Mouse (Mus musculus) MEL (cell line): ENCODE data around the gene Zfp865. TPM values are rescaled to one million over a fixed set of nuclear protein-coding genes. Genes with fewer than 3 reads are reported as not detected.

Experiments used
- DNase-seq: peaks from one replicate; pipeline ENCODE4 v3.0.0; 2011; ENCODE audit warnings: low read depth, low spot score
- H3K27ac ChIP-seq: 2 replicates; pipeline ENCODE4 v1.5.1; 2012; ENCODE audit warnings: low read depth, mild to moderate bottlenecking, control low read depth, low read length, moderate library complexity; ENCODE audit not compliant: control insufficient read depth
- H3K27me3 ChIP-seq, 2 experiments: fragments of 150-350 bp in 1 of 2; sonication (generic) in 1 of 2; 2 replicates each; pipeline ENCODE4 v1.6.1; 2012; ENCODE audit warnings: low read length in 2 of 2, mild to moderate bottlenecking in 2 of 2, improper control_type of control experiment in 1 of 2, moderate library complexity in 1 of 2; ENCODE audit not compliant: insufficient read depth in 2 of 2, control insufficient read depth in 1 of 2
- H3K36me3 ChIP-seq, 2 experiments: 2 replicates each; pipeline ENCODE4 v1.6.1; 2012 to 2014; ENCODE audit warnings: low read length in 2 of 2, improper control_type of control experiment in 1 of 2, inconsistent platforms in 1 of 2, mild to moderate bottlenecking in 1 of 2; ENCODE audit not compliant: insufficient read depth in 2 of 2, control insufficient read depth in 1 of 2
- H3K4me1 ChIP-seq, 2 experiments: fragments of 150-350 bp in 1 of 2; sonication (generic) in 1 of 2; 2 replicates each; pipeline ENCODE4 v1.6.1; 2012; ENCODE audit warnings: low read length in 2 of 2, improper control_type of control experiment in 1 of 2, mild to moderate bottlenecking in 1 of 2; ENCODE audit not compliant: insufficient read depth in 2 of 2, control insufficient read depth in 1 of 2
- H3K4me3 ChIP-seq, 2 experiments: fragments of 150-350 bp in 1 of 2; sonication (generic) in 1 of 2; 2 replicates each; pipeline ENCODE4 v1.5.1; 2012; ENCODE audit warnings: low read depth in 2 of 2, low read length in 2 of 2, mild to moderate bottlenecking in 2 of 2, moderate library complexity in 2 of 2, control low read depth in 1 of 2, improper control_type of control experiment in 1 of 2; ENCODE audit not compliant: control insufficient read depth in 1 of 2, insufficient read depth in 1 of 2
- H3K79me2 ChIP-seq: 2 replicates; pipeline ENCODE4 v1.6.1; 2012; ENCODE audit warnings: mild to moderate bottlenecking, low read length, moderate library complexity; ENCODE audit not compliant: control insufficient read depth, poor library complexity, insufficient read depth
- H3K9ac ChIP-seq: 2 replicates; pipeline ENCODE4 v1.6.1; 2012; ENCODE audit warnings: low read depth, mild to moderate bottlenecking, control low read depth, low read length, moderate library complexity; ENCODE audit not compliant: control insufficient read depth, poor library complexity, severe bottlenecking
- H3K9me3 ChIP-seq: fragments of 150-350 bp; sonication (generic); replicated peaks from 2 replicates; pipeline ENCODE4 v1.6.1; 2012; ENCODE audit warnings: mild to moderate bottlenecking, low read length, improper control_type of control experiment, moderate library complexity; ENCODE audit not compliant: insufficient read depth
- CHD2 ChIP-seq: IDR thresholded peaks from 2 replicates; pipeline ENCODE4 v1.6.1; 2011; ENCODE audit warnings: low read length, improper control_type of control experiment
- CTCF ChIP-seq, 3 experiments: IDR thresholded peaks in 2 of 3; conservative IDR thresholded peaks in 1 of 3; 2 replicates each; pipeline ENCODE4 v1.5.1; 2011 to 2012; ENCODE audit warnings: low read length in 3 of 3, low read depth in 2 of 3, mild to moderate bottlenecking in 2 of 3, improper control_type of control experiment in 1 of 3, inconsistent platforms in 1 of 3, mixed read lengths in 1 of 3, moderate library complexity in 1 of 3; ENCODE audit not compliant: control insufficient read depth in 1 of 3, insufficient read depth in 1 of 3, poor library complexity in 1 of 3, severe bottlenecking in 1 of 3
- ETS1 ChIP-seq: IDR thresholded peaks from 2 replicates; pipeline ENCODE4 v1.6.1; 2012; ENCODE audit warnings: low read depth, mild to moderate bottlenecking, inconsistent platforms, low read length, improper control_type of control experiment, moderate library complexity
- KAT2A ChIP-seq: conservative IDR thresholded peaks from 2 replicates; pipeline ENCODE4 v1.6.1; 2012; ENCODE audit warnings: low read depth, low read length, improper control_type of control experiment, inconsistent platforms
- MAFK ChIP-seq: IDR thresholded peaks from 2 replicates; pipeline ENCODE4 v1.6.1; 2011; ENCODE audit warnings: low read depth, mild to moderate bottlenecking, low read length, improper control_type of control experiment, borderline replicate concordance
- MXI1 ChIP-seq: IDR thresholded peaks from 2 replicates; pipeline ENCODE4 v1.6.1; 2011; ENCODE audit warnings: mild to moderate bottlenecking, low read depth, low read length, improper control_type of control experiment
- NELFE ChIP-seq: IDR thresholded peaks from 2 replicates; pipeline ENCODE4 v1.6.1; 2011; ENCODE audit warnings: low read depth, low read length, improper control_type of control experiment
- NRF1 ChIP-seq: IDR thresholded peaks from 2 replicates; pipeline ENCODE4 v1.6.1; 2014; ENCODE audit warnings: low read depth, mild to moderate bottlenecking, inconsistent platforms, low read length, improper control_type of control experiment, moderate library complexity; ENCODE audit not compliant: poor library complexity, insufficient read depth, severe bottlenecking
- RAD21 ChIP-seq: IDR thresholded peaks from 2 replicates; pipeline ENCODE4 v1.6.1; 2011; ENCODE audit warnings: mild to moderate bottlenecking, low read depth, low read length, improper control_type of control experiment
- RCOR1 ChIP-seq: IDR thresholded peaks from 2 replicates; pipeline ENCODE4 v1.6.1; 2012; ENCODE audit warnings: low read depth, mild to moderate bottlenecking, inconsistent platforms, low read length, improper control_type of control experiment
- ZKSCAN1 ChIP-seq: IDR thresholded peaks from 2 replicates; pipeline ENCODE4 v1.6.1; 2012; ENCODE audit warnings: low read depth, mild to moderate bottlenecking, inconsistent platforms, low read length, improper control_type of control experiment, moderate library complexity
- polyA plus RNA-seq, 2 experiments: library from polyadenylated mRNA; stranded (reverse) in 1 of 2; unstranded in 1 of 2; fragments of >175 nt in 1 of 2; fragments of >200 nt in 1 of 2; gene quantifications; 2 replicates each; pipeline versions ENCODE4 v1.2.1 to v1.2.4; 2012; ENCODE audit warnings: low replicate concordance in 2 of 2, low read depth in 1 of 2; ENCODE audit not compliant: insufficient read length in 2 of 2, insufficient read depth in 1 of 2, missing spikeins in 1 of 2
- total RNA-seq: library from RNA; depleted of rRNA; stranded (reverse); fragments of 300-350 nt; gene quantifications from 2 replicates; pipeline ENCODE4 v1.2.3, GENCODE M21; 2012

Gene Zfp865
- total and polyA plus RNA-seq, 3 experiments: 12.2 to 34.6 TPM; not detected in 1

DNA sequence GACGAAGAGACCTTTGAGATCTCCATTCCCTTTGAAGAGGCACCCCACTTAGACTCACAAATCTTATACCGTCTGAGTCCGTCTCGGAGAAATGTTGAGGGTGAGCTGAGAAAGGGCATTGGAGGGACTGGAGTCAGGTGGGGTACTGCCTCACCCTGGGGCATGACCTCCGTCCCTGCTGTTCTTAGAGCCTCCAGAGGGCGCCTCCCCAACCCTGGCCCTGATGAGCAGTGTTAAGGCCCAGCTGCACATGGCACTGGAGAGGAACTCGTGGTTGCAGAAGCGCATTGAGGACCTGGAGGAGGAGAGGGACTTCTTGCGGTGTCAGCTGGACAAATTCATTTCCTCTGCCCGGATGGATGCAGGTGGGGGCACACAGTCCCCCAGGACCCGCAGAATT lies 37.6 kb downstream of the Zfp865 start:
- H3K27me3 ChIP-seq: no peaks in the 10 kb centered on the region
- H3K79me2 ChIP-seq: peaks cover 11% of the 10 kb centered on the region
- H3K9me3 ChIP-seq: no peaks in the 10 kb centered on the region
- H3K36me3 ChIP-seq: no peaks in the 10 kb centered on the region
- TF ChIP-seq ETS1: no peak
- no peak for TF ChIP-seq RCOR1
- peak in 2 of 3 experiments; percentile 35 to 37; a peak in 3 of 6 replicates for TF ChIP-seq CTCF (IDR thresholded peaks at IDR 0.05 in 2 of 3, conservative IDR thresholded peaks at IDR 0.05 in 1 of 3; ENCODE audit: control insufficient read depth in 1 of 3, insufficient read depth in 1 of 3, low read depth in 2 of 3, low read length in 3 of 3, poor library complexity in 1 of 3, severe bottlenecking in 1 of 3)
- no peak for TF ChIP-seq RAD21
- TF ChIP-seq MAFK: no peak
- H3K9ac ChIP-seq: no peak overlapping the region
- H3K4me1 ChIP-seq: peaks cover 0 to 5% of the 10 kb centered on the region in 2 experiments; a peak in 1 of 4 replicates
- H3K4me3 ChIP-seq: no peak overlapping the region
- no peak for DNase-seq
- H3K27ac ChIP-seq: no peak overlapping the region

DNA sequence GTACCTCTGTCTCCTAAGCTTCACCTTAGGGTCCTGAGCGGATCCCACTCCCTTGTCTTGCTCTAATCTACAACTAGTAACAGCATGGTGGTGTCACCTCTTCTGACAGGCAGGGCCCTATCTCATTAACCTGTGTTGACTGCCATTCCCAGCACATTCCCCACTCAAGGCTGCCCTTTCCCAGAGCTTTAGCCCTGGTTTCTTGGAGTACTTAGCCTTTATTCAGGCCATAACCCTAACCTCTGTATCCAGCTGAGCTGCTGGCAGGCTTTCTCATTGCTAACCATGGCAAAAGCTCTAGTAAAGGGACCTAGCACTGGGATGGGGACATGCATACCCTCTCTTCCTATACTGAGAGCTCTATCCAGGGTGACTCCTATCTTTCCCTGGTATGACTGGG lies 38.5 kb downstream of the Zfp865 start:
- TF ChIP-seq MAFK (no peak), KAT2A (no peak), CHD2 (no peak), MXI1 (no peak)

DNA sequence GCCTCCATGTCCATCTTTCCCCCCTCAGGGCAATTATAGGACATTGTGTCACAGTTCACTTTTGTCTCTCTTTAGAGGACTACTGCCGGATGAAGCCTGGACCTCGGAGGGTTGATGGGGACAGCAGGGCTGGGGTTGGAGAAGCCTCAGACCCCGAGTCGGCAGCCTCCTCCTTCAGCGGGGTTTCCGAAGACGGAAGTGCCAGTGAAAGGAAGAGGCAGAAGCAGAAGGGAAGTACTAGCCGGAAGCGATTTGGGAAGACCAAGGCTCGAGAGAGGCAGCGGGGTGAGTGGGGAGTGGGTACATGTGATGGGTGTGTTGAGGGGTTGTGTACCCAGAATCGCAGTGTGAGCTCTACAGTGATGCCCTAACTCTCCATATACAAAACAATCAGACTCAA lies 39.2 kb downstream of the Zfp865 start:
- DNase-seq: no peak
- Histone ChIP-seq H3K4me3 (no peak overlapping the region), H3K79me2 (peaks cover 27% of the 10 kb centered on the region), H3K9me3 (no peaks in the 10 kb centered on the region), H3K36me3 (peaks cover 4 to 9% of the 10 kb centered on the region in 2 experiments; a peak in 3 of 4 replicates), H3K27me3 (no peaks in the 10 kb centered on the region), H3K9ac (peak overlapping the region; percentile 90; the same call in 1 of the 2 replicates), H3K4me1 (peaks cover 2 to 9% of the 10 kb centered on the region in 2 experiments; a peak in 2 of 4 replicates), H3K27ac (no peak overlapping the region)
- TF ChIP-seq ZKSCAN1 (no peak), NELFE (no peak), RAD21 (no peak), NRF1 (no peak)

More for the DNA sequence above, 38.5 kb downstream of the Zfp865 start:
- no peak for DNase-seq
- H3K4me1 ChIP-seq: peaks cover 2 to 5% of the 10 kb centered on the region in 2 experiments; a peak in 2 of 4 replicates
- no peak overlapping the region for H3K9ac ChIP-seq
- no peaks in the 10 kb centered on the region for H3K27me3 ChIP-seq
- H3K4me3 ChIP-seq: no peak overlapping the region
- peaks cover 19% of the 10 kb centered on the region for H3K79me2 ChIP-seq
- H3K36me3 ChIP-seq: peaks cover 2 to 4% of the 10 kb centered on the region in 2 experiments; a peak in 3 of 4 replicates
- no peaks in the 10 kb centered on the region for H3K9me3 ChIP-seq
- no peak overlapping the region for H3K27ac ChIP-seq
